Mouse (Mus musculus): ENCODE data around the gene Zfp330. TPM values are rescaled to one million over a fixed set of nuclear protein-coding genes. Genes with fewer than 3 reads are reported as not detected.

Zfp330 gene
- 1.8 and 2.0 TPM in 2 replicates for polyA plus RNA-seq (2012; rRNA removed; ENCODE audit: low replicate concordance)

DNA sequence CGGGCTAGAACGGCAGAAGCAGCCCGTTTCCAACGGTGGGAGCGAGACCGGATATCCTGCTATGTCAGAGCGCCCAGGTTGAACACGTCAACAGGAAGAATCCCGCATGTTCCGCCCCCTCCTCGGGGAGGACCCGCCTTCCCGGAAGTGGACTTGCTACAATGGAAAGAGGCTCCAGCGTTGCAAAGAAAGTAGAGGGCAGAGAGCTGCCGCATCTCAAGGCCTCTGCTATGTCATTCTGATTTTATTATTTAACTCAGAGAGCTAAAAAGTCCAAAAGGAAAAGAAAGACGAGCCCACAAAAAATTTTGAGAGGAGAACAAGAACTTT lies at the start of gene Zfp330:
Gene Zfp330, minus strand, starts transcription at position 68 of the 330 bp plus-strand sequence.

Other genes with a start within 250 kb of the Zfp330 start
- 0.34 and 0.47 TPM in 2 replicates for gene Rnf150, start 89.2 kb upstream of the Zfp330 start, polyA plus RNA-seq (2012; rRNA removed; ENCODE audit: low replicate concordance)

All from duodenum, adult 2 months (tissue).